Mouse (Mus musculus) ES-Bruce4 (cell line): Measurements from ENCODE around the gene Ccdc137. TPM values are rescaled to one million over a fixed set of nuclear protein-coding genes. Genes with fewer than 3 reads are reported as not detected.
A peak's percentile ranks its signal among the peaks of the same experiment; 100 is the strongest.

Experiments used
- H3K27ac ChIP-seq: 2 replicates; pipeline ENCODE4 v1.5.1; 2012; ENCODE audit warnings: low read length, inconsistent platforms; ENCODE audit not compliant: insufficient read depth
- H3K27me3 ChIP-seq: 2 replicates; pipeline ENCODE4 v1.6.1; 2012; ENCODE audit warnings: mild to moderate bottlenecking, low read length, inconsistent platforms; ENCODE audit not compliant: control insufficient read depth, poor library complexity, insufficient read depth, severe bottlenecking
- H3K36me3 ChIP-seq: 2 replicates; pipeline ENCODE4 v1.6.1; 2012; ENCODE audit warnings: inconsistent platforms, mild to moderate bottlenecking, low read length, moderate library complexity; ENCODE audit not compliant: control insufficient read depth, poor library complexity, insufficient read depth, severe bottlenecking
- H3K4me1 ChIP-seq: one replicate; pipeline ENCODE4 v1.8.1; 2011; ENCODE audit warnings: low read length; ENCODE audit not compliant: control insufficient read depth, insufficient read depth
- H3K4me3 ChIP-seq: 2 replicates; pipeline ENCODE4 v1.5.1; 2011; ENCODE audit warnings: low read depth, mild to moderate bottlenecking, low read length
- H3K9ac ChIP-seq: 2 replicates; pipeline ENCODE4 v1.6.1; 2012; ENCODE audit warnings: low read depth, mild to moderate bottlenecking, inconsistent platforms; ENCODE audit not compliant: poor library complexity, severe bottlenecking
- H3K9me3 ChIP-seq: replicated peaks from 2 replicates; pipeline ENCODE4 v1.6.1; 2012; ENCODE audit warnings: mild to moderate bottlenecking, low read length, inconsistent platforms; ENCODE audit not compliant: control insufficient read depth, poor library complexity, insufficient read depth, severe bottlenecking
- CTCF ChIP-seq: IDR thresholded peaks from one replicate; pipeline ENCODE4 v1.8.1; 2011; ENCODE audit warnings: low read depth, low read length
- EP300 ChIP-seq: IDR thresholded peaks from 2 replicates; pipeline ENCODE4 v1.6.1; 2011; ENCODE audit warnings: low read depth, low read length; ENCODE audit not compliant: insufficient read depth
- POLR2A ChIP-seq: IDR thresholded peaks from one replicate; pipeline ENCODE4 v1.8.1; 2011; ENCODE audit warnings: low read length; ENCODE audit not compliant: insufficient read depth
- polyA plus RNA-seq: library from polyadenylated mRNA; stranded (reverse); fragments of >200 nt; gene quantifications from 2 replicates; pipeline ENCODE4 v1.2.4, GENCODE M21; 2011; ENCODE audit warnings: low read depth; ENCODE audit not compliant: missing spikeins, insufficient read depth, insufficient read length

Ccdc137 gene
- polyA plus RNA-seq, 1 experiment = 16.1 TPM

GRCm38 (mm10) chr11:120423569-120424295 lies 34.2 kb upstream of the Ccdc137 start:
- TF ChIP-seq EP300 = no peak
- peak; percentile 63 for TF ChIP-seq CTCF
- TF ChIP-seq POLR2A = no peak

GRCm38 (mm10) chr11:120426727-120427126 lies 31.2 kb upstream of the Ccdc137 start:
- Histone ChIP-seq H3K4me1 (no peaks in the 10 kb centered on the region), H3K36me3 (peaks cover 51% of the 10 kb centered on the region), H3K4me3 (no peak overlapping the region), H3K9ac (no peak overlapping the region), H3K9me3 (no peaks in the 10 kb centered on the region), H3K27me3 (no peaks in the 10 kb centered on the region), H3K27ac (peak overlapping the region; percentile 22; the same call in 1 of the 2 replicates)
- TF ChIP-seq CTCF (no peak), EP300 (no peak), POLR2A (no peak)

More at GRCm38 (mm10) chr11:120423569-120424295, 34.2 kb upstream of the Ccdc137 start:
- Histone ChIP-seq H3K36me3 (peaks cover 54% of the 10 kb centered on the region), H3K9ac (no peak overlapping the region), H3K27ac (peak overlapping the region; percentile 74), H3K9me3 (no peaks in the 10 kb centered on the region), H3K27me3 (no peaks in the 10 kb centered on the region), H3K4me3 (no peak overlapping the region), H3K4me1 (no peaks in the 10 kb centered on the region)

GRCm38 (mm10) chr11:120437152-120437856 lies 20.6 kb upstream of the Ccdc137 start, which contains the start of gene Nploc4:
Nploc4 (minus strand) TSS chr11:120437708.
- Histone ChIP-seq H3K4me3 (peak within 1 kb of the TSS; percentile 88), H3K27ac (no peak within 1 kb of the TSS), H3K27me3 (no peaks in the 10 kb centered on the region), H3K36me3 (peaks cover 26% of the 10 kb centered on the region), H3K4me1 (no peaks in the 10 kb centered on the region), H3K9ac (peak within 1 kb of the TSS; percentile 99), H3K9me3 (no peaks in the 10 kb centered on the region)
- no peak for TF ChIP-seq CTCF
- TF ChIP-seq EP300 = peak; percentile 50; the same call in 1 of the 2 replicates

GRCm38 (mm10) chr11:120437857-120438385 lies 20.0 kb upstream of the Ccdc137 start:
- H3K9me3 ChIP-seq = no peaks in the 10 kb centered on the region
- no peaks in the 10 kb centered on the region for H3K4me1 ChIP-seq
- TF ChIP-seq POLR2A = no peak
- no peak for TF ChIP-seq EP300
- no peak for TF ChIP-seq CTCF
- peaks cover 19% of the 10 kb centered on the region for H3K36me3 ChIP-seq
- no peaks in the 10 kb centered on the region for H3K27me3 ChIP-seq
- H3K4me3 ChIP-seq = no peak overlapping the region
- peak overlapping the region; percentile 99 for H3K9ac ChIP-seq
- no peak overlapping the region for H3K27ac ChIP-seq

GRCm38 (mm10) chr11:120442344-120442743 lies 15.6 kb upstream of the Ccdc137 start, which contains the start of gene Tspan10:
Tspan10 (plus strand) TSS chr11:120442644.
- Histone ChIP-seq H3K9ac (no peak within 1 kb of the TSS), H3K27me3 (no peaks in the 10 kb centered on the region), H3K9me3 (no peaks in the 10 kb centered on the region), H3K27ac (no peak within 1 kb of the TSS), H3K4me3 (no peak within 1 kb of the TSS), H3K4me1 (no peaks in the 10 kb centered on the region), H3K36me3 (no peaks in the 10 kb centered on the region)
- TF ChIP-seq CTCF = no peak
- TF ChIP-seq POLR2A = no peak

GRCm38 (mm10) chr11:120442765-120443280 lies 15.1 kb upstream of the Ccdc137 start:
- no peak overlapping the region for H3K9ac ChIP-seq
- no peaks in the 10 kb centered on the region for H3K27me3 ChIP-seq
- TF ChIP-seq EP300 (no peak), POLR2A (no peak), CTCF (no peak)
- no peak overlapping the region for H3K27ac ChIP-seq
- H3K36me3 ChIP-seq = no peaks in the 10 kb centered on the region
- H3K4me1 ChIP-seq = no peaks in the 10 kb centered on the region
- H3K4me3 ChIP-seq = no peak overlapping the region
- no peaks in the 10 kb centered on the region for H3K9me3 ChIP-seq
